Mouse (Mus musculus) megakaryocyte, embryonic 14.5 days (primary cell): ENCODE data around the gene Zfand3.

ENCODE experiments used
- FLI1 ChIP-seq: IDR thresholded peaks from 2 replicates; pipeline ENCODE4 v1.6.1; 2012; ENCODE audit warnings: low read length, inconsistent platforms, mixed read lengths
- GATA1 ChIP-seq: IDR thresholded peaks from 3 replicates; pipeline ENCODE4 v1.6.1; 2012; ENCODE audit warnings: mixed read lengths, low read length, inconsistent platforms, borderline replicate concordance

GRCm38 (mm10) chr17:29989653-29990052 lies 14.9 kb upstream of the Zfand3 start:
- no peak for TF ChIP-seq GATA1
- no peak for TF ChIP-seq FLI1
